Mouse (Mus musculus) lung, postnatal 0 days (tissue): ENCODE results near the gene Hamp2. TPM values are rescaled to one million over a fixed set of nuclear protein-coding genes. Genes with fewer than 3 reads are reported as not detected.
"Not testable (repeated sequence)": the region's sequence is repeated elsewhere in the genome, so short reads cannot be mapped to it uniquely, and the experiment has no call there.

Source experiments
- ATAC-seq: fragments of 200-750 bp; cut with Nextera tagmentation; 2 replicates; pipeline ENCODE4 v1.8.0; 2017; ENCODE audit warnings: moderate library complexity
- DNase-seq: peaks from one replicate; pipeline ENCODE4 v3.0.0-alpha.2; 2016; ENCODE audit warnings: low spot score
- H3K27ac ChIP-seq: fragments of 300-500 bp; sonication (generic); 2 replicates; pipeline ENCODE4 v1.5.1; 2014; ENCODE audit warnings: antibody characterized with exemption, mild to moderate bottlenecking, low read length, mixed read lengths
- H3K27me3 ChIP-seq: fragments of 300-500 bp; sonication (generic); replicated peaks from 2 replicates; pipeline ENCODE4 v1.6.1; 2014; ENCODE audit warnings: low read length, mixed read lengths; ENCODE audit not compliant: insufficient read depth
- H3K36me3 ChIP-seq: fragments of 300-500 bp; sonication (generic); 2 replicates; pipeline ENCODE4 v1.6.1; 2014; ENCODE audit warnings: low read length, mixed read lengths; ENCODE audit not compliant: insufficient read depth
- H3K4me1 ChIP-seq: fragments of 300-500 bp; sonication (generic); 2 replicates; pipeline ENCODE4 v1.6.1; 2014; ENCODE audit warnings: antibody characterized with exemption, low read depth, low read length, mixed read lengths; ENCODE audit not compliant: insufficient read depth
- H3K4me2 ChIP-seq: fragments of 300-500 bp; sonication (generic); replicated peaks from 2 replicates; pipeline ENCODE4 v1.6.1; 2014; ENCODE audit warnings: low read depth, mild to moderate bottlenecking, low read length, moderate library complexity, mixed read lengths
- H3K4me3 ChIP-seq: fragments of 300-500 bp; sonication (generic); 2 replicates; pipeline ENCODE4 v1.5.1; 2014; ENCODE audit warnings: low read depth, low read length
- H3K9ac ChIP-seq: fragments of 300-500 bp; sonication (generic); replicated peaks from 2 replicates; pipeline ENCODE4 v1.6.1; 2014; ENCODE audit warnings: low read depth, mild to moderate bottlenecking
- H3K9me3 ChIP-seq: fragments of 300-500 bp; sonication (generic); 2 replicates; pipeline ENCODE4 v1.6.1; 2016; ENCODE audit warnings: low read length, mixed read lengths
- CTCF ChIP-seq: IDR thresholded peaks from 2 replicates; pipeline ENCODE4 v1.5.1; 2016; ENCODE audit warnings: antibody characterized with exemption, mild to moderate bottlenecking
- EP300 ChIP-seq: IDR thresholded peaks from 2 replicates; pipeline ENCODE4 v1.6.1; 2016; ENCODE audit warnings: antibody characterized with exemption, mild to moderate bottlenecking, control low read depth
- WGBS: fragments of 180-500 bp; shearing (Covaris S2); extraction: QIAGEN DNeasy Blood & Tissue Kit; methylation state at CpG from one replicate; pipeline ENCODE4 v1.1.7; 2014; 5-methylcytosine and 5-hydroxymethylcytosine counted together
- polyA plus RNA-seq: library from polyadenylated mRNA; unstranded; fragments of >200 nt; fragmentation: Nextera tagmentation; extraction: Ambion mirVana; gene quantifications from 2 replicates; pipeline ENCODE4 v1.2.1, GENCODE M21; 2015

The Hamp2 gene
- polyA plus RNA-seq, 1 experiment from 2014 or later, result not detected

GRCm38 (mm10) chr7:30945876-30946275, 21.4 kb upstream of the Hamp2 start:
- TF ChIP-seq CTCF, result no peak
- TF ChIP-seq EP300, result no peak
- WGBS, result 92% methylated on average over 7 of the region's 7 CpGs
- no peak for DNase-seq

GRCm38 (mm10) chr7:30945466-30945865, 21.0 kb upstream of the Hamp2 start:
- H3K9ac ChIP-seq, H3K4me2 ChIP-seq, H3K4me1 ChIP-seq, H3K9me3 ChIP-seq, H3K27ac ChIP-seq, DNase-seq, H3K36me3 ChIP-seq, H3K4me3 ChIP-seq, ATAC-seq, H3K27me3 ChIP-seq: not testable (repeated sequence)
- WGBS, result 85% methylated on average over 7 of the region's 7 CpGs

More at GRCm38 (mm10) chr7:30945876-30946275, 21.4 kb upstream of the Hamp2 start:
- Histone ChIP-seq H3K4me2 (no peak overlapping the region), H3K27ac (no peak overlapping the region), H3K9me3 (no peaks in the 10 kb centered on the region), H3K36me3 (no peaks in the 10 kb centered on the region; the same call in 1 of the 2 replicates), H3K27me3 (no peaks in the 10 kb centered on the region), H3K4me3 (no peak overlapping the region), H3K9ac (no peak overlapping the region), H3K4me1 (no peaks in the 10 kb centered on the region)
- no peak for ATAC-seq

- not testable (repeated sequence) for H3K27me3 ChIP-seq, H3K4me1 ChIP-seq, H3K9me3 ChIP-seq, H3K9ac ChIP-seq, H3K27ac ChIP-seq, H3K4me3 ChIP-seq, ATAC-seq, H3K36me3 ChIP-seq, DNase-seq, H3K4me2 ChIP-seq
- 62% methylated on average over 2 of the region's 2 CpGs for WGBS
Measured at GRCm38 (mm10) chr7:30944706-30945105, 20.2 kb upstream of the Hamp2 start.

GRCm38 (mm10) chr7:30943909-30944635, 19.6 kb upstream of the Hamp2 start, which contains the start of gene Hamp:
Gene Hamp (minus strand): TSS chr7:30944032.
- Histone ChIP-seq H3K9ac (no peak within 1 kb of the TSS), H3K27me3 (no peaks in the 10 kb centered on the region), H3K4me3 (no peak within 1 kb of the TSS), H3K36me3 (no peaks in the 10 kb centered on the region; the same call in 1 of the 2 replicates), H3K4me2 (no peak within 1 kb of the TSS), H3K27ac (no peak within 1 kb of the TSS), H3K9me3 (no peaks in the 10 kb centered on the region), H3K4me1 (no peaks in the 10 kb centered on the region)
- no peak for DNase-seq
- WGBS, result 56% methylated on average over 9 of the region's 9 CpGs
- TF ChIP-seq EP300 (no peak), CTCF (no peak)
- ATAC-seq, result no peak

- not testable (repeated sequence) for H3K9ac ChIP-seq, ATAC-seq, H3K4me2 ChIP-seq, H3K27me3 ChIP-seq, H3K4me1 ChIP-seq, DNase-seq, H3K9me3 ChIP-seq, H3K4me3 ChIP-seq, H3K36me3 ChIP-seq, H3K27ac ChIP-seq
- 34% methylated on average over 3 of the region's 3 CpGs for WGBS
Measured at GRCm38 (mm10) chr7:30942365-30942764, 17.9 kb upstream of the Hamp2 start.

GRCm38 (mm10) chr7:30940070-30940469, 15.6 kb upstream of the Hamp2 start:
- not testable (repeated sequence) for H3K9ac ChIP-seq, DNase-seq, H3K4me2 ChIP-seq, H3K4me3 ChIP-seq, H3K9me3 ChIP-seq, H3K27ac ChIP-seq, ATAC-seq, H3K4me1 ChIP-seq, H3K36me3 ChIP-seq, H3K27me3 ChIP-seq
- WGBS, result 83% methylated on average over 1 of the region's 1 CpGs

GRCm38 (mm10) chr7:30935422-30936099, 11.1 kb upstream of the Hamp2 start:
- H3K4me2 ChIP-seq, H3K9ac ChIP-seq, ATAC-seq, H3K9me3 ChIP-seq, H3K36me3 ChIP-seq, H3K4me1 ChIP-seq, H3K27ac ChIP-seq, H3K27me3 ChIP-seq, H3K4me3 ChIP-seq, DNase-seq: not testable (repeated sequence)
- 58% methylated on average over 6 of the region's 6 CpGs for WGBS
